Comparison of ENCODE assay signal across 8 mouse cellular contexts in genomic region chr14:25588946-25589937, GRCm38 (mm10).
DNase-seq lines count a peak whose midpoint lies in the region; ATAC-seq lines count a peak whose summit lies in the region.

No protein-coding gene starts in this region.

- no peaks in the 10 kb centered on the region for H3K9me3 ChIP-seq in kidney, embryonic 14.5 days (ENCODE audit: control insufficient read depth, low read length)
- H3K9me3 ChIP-seq in embryonic facial prominence, embryonic 15.5 days (replicated peaks): no peaks in the 10 kb centered on the region
- no peaks in the 10 kb centered on the region for H3K9me3 ChIP-seq in midbrain, embryonic 12.5 days

- no peak overlapping the region for H3K4me2 ChIP-seq in kidney, embryonic 14.5 days (replicated peaks; ENCODE audit: low read depth, low read length)
- 0 out of 2 replicates have a peak overlapping the region, but pooled peaks have one; percentile 2 for H3K4me2 ChIP-seq in embryonic facial prominence, embryonic 15.5 days (replicated peaks)
- no peak overlapping the region for H3K4me2 ChIP-seq in midbrain, embryonic 12.5 days (replicated peaks)

- no peak overlapping the region for H3K9ac ChIP-seq in kidney, embryonic 14.5 days (ENCODE audit: low read depth, low read length)
- H3K9ac ChIP-seq in embryonic facial prominence, embryonic 15.5 days: no peak overlapping the region
- peak overlapping the region; percentile 26; the same call in 1 of the 2 replicates for H3K9ac ChIP-seq in midbrain, embryonic 12.5 days (replicated peaks)

- 70% methylated on average over 16 of the region's 16 CpGs for WGBS in kidney, embryonic 14.5 days
- 51% methylated on average over 16 of the region's 16 CpGs for WGBS in embryonic facial prominence, embryonic 15.5 days
- 62% methylated on average over 16 of the region's 16 CpGs for WGBS in midbrain, embryonic 12.5 days

- no peaks in the 10 kb centered on the region for H3K27me3 ChIP-seq in kidney, embryonic 14.5 days (ENCODE audit: control insufficient read depth, insufficient read depth, low read length)
- no peaks in the 10 kb centered on the region for H3K27me3 ChIP-seq in embryonic facial prominence, embryonic 15.5 days
- H3K27me3 ChIP-seq in midbrain, embryonic 12.5 days: no peaks in the 10 kb centered on the region

- H3K4me3 ChIP-seq in kidney, embryonic 14.5 days (ENCODE audit: low read length): no peak overlapping the region; the same call in 1 of the 2 replicates
- H3K4me3 ChIP-seq in embryonic facial prominence, embryonic 15.5 days (replicated peaks): no peak overlapping the region
- H3K4me3 ChIP-seq in midbrain, embryonic 12.5 days: no peak overlapping the region

- no peak for ATAC-seq in kidney, embryonic 14.5 days (ENCODE audit: low FRiP score, low TSS enrichment)
- no peak for ATAC-seq in embryonic facial prominence, embryonic 15.5 days (ENCODE audit: insufficient number of reproducible peaks, low FRiP score, low TSS enrichment, low read depth)
- no peak for ATAC-seq in midbrain, embryonic 12.5 days (ENCODE audit: low FRiP score, low read depth)

- H3K4me1 ChIP-seq in kidney, embryonic 14.5 days (ENCODE audit: control insufficient read depth, insufficient read depth, low read length): peaks cover 52% of the 10 kb centered on the region
- H3K4me1 ChIP-seq in embryonic facial prominence, embryonic 15.5 days: peaks cover 81% of the 10 kb centered on the region
- H3K4me1 ChIP-seq in midbrain, embryonic 12.5 days: peaks cover 90% of the 10 kb centered on the region

- no peak for DNase-seq in kidney, postnatal 4 days
- peak; percentile 27 for DNase-seq in adipocyte (ENCODE audit: low spot score)
- DNase-seq in heart, postnatal 4 days: peak; percentile 49
- DNase-seq in yolk sac, embryonic 10.5 days (ENCODE audit: low spot score): no peak
- DNase-seq in kidney, adult 18-20 months: no peak

- H3K36me3 ChIP-seq in kidney, embryonic 14.5 days (ENCODE audit: control insufficient read depth, insufficient read depth, low read length): peaks cover 23% of the 10 kb centered on the region; the same call in 1 of the 2 replicates
- peaks cover 8% of the 10 kb centered on the region; the same call in 1 of the 2 replicates for H3K36me3 ChIP-seq in embryonic facial prominence, embryonic 15.5 days
- peaks cover 36% of the 10 kb centered on the region for H3K36me3 ChIP-seq in midbrain, embryonic 12.5 days

- H3K27ac ChIP-seq in kidney, embryonic 14.5 days (ENCODE audit: low read depth, low read length): peak overlapping the region; percentile 87; the same call in 1 of the 2 replicates
- peak overlapping the region; percentile 85 for H3K27ac ChIP-seq in embryonic facial prominence, embryonic 15.5 days (replicated peaks)
- H3K27ac ChIP-seq in midbrain, embryonic 12.5 days (replicated peaks): peak overlapping the region; percentile 98

Comparison
In these comparisons a context has a peak if more than half of its experiments do, and no peak if none do; other contexts are left out.
1. DNase-seq: peak in adipocyte (single experiment) and heart, postnatal 4 days (single experiment); none in kidney, postnatal 4 days (0 of 2), yolk sac, embryonic 10.5 days (single experiment) and kidney, adult 18-20 months (single experiment).
2. Peak in every context shown above with its lines, with median percentiles within 50 percentile points of each other: H3K27ac ChIP-seq.